Mouse (Mus musculus) CD4-positive, CD25-positive, alpha-beta regulatory T cell, adult 9 weeks (primary cell): ENCODE measurements around the gene Rxfp1. TPM values are rescaled to one million over a fixed set of nuclear protein-coding genes. Genes with fewer than 3 reads are reported as not detected.

ENCODE experiments used
- polyA plus RNA-seq: library from polyadenylated mRNA; unstranded; fragments of 100-300 nt; shearing (Covaris generic); gene quantifications from one replicate; pipeline ENCODE4 v1.2.1, GENCODE M21; 2017

Rxfp1 gene
- 0.09 TPM for polyA plus RNA-seq

DNA sequence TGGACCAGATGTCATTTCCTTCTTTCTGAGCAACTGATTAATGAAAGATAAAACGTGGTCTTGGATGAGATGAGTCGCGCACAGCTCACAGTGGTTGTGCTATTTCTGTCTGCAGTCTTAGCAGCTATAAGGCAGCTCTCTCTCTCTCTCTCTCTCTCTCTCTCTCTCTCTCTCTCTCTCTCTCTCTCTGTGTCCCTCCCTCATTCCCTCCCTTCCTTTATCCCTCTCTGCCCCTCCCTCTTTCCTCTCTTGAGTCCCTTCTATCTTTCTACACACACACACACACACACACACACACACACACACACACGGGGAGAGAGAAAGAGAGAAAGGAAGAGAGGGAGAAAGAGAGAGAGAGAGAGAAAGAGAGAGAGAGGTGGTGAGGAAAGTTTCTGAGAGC, at the start of gene Rxfp1:
Rxfp1 (minus strand) TSS at position 101 of the 400 bp plus-strand sequence.

DNA sequence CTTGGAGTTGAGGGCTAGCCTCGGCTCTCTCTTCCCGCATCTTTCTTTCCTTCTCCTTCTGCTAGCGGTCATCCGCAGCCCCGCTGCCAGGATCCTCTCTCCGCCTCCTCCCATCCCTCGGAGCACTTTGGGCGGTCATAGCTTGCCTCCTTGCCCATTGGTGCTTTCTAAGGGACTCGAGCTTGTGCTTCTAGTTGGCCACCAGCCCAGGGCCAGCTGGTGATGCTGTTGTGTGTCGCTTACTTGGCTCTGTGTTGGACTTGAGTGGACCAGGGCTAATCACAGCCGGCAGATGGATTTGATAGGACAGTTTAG, 108.3 kb downstream of the Rxfp1 start, which contains the start of gene Etfdh:
Etfdh (minus strand) TSS at position 85 of the 315 bp plus-strand sequence.

DNA sequence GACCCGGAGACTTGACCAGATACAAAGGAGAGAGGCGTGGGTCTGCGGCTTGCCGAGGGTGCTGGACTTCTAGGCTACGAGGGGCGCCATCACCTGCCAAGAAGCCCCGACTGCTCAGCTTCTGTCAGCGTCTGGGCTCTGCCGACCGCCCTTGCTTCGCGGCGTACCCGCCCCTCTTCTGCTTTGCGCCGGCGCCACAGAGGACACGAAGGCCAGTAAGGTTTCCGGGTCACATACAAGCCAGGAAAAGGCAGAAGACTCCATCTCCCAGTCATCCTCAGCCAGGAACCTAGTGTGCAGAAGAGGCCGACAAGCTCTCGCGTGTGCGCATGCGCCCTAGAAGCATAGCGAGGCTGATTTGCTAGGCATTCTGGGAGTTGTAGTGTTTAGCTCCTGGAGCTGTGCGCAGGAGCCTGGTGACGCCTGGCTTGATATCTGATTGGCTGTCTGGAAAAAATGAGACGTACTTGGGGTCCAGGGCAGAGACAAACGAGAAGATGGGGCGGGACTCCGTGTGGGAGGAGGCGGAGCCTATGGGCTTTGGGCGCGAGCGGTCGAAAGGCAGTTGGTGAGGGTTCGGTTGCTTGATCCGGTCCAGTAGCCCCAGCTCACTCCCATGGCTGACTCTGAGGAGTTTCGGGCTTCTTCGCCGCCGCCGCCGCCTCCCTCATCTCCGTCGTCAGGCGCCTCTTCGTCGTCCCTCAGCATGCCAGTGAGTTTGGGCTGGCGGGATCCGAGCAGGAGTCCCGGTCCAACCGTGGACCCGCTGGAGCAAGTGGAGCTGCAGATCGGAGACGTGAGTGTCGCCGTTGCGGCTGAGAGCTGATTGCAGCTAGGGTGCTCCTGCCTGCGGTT, 108.9 kb downstream of the Rxfp1 start, which contains the start of gene 4930579G24Rik:
4930579G24Rik (plus strand) TSS at position 519 of the 855 bp plus-strand sequence.

Other genes with a start within 250 kb of the Rxfp1 start
- gene Fnip2, start 170.1 kb downstream of the Rxfp1 start, polyA plus RNA-seq, result 0.19 TPM
- 126 TPM for gene Ppid, start 146.5 kb downstream of the Rxfp1 start, polyA plus RNA-seq
- gene 4930579G24Rik, start 108.8 kb downstream of the Rxfp1 start, polyA plus RNA-seq, result 9.1 TPM
- 53.9 TPM for gene Etfdh, start 108.4 kb downstream of the Rxfp1 start, polyA plus RNA-seq
- gene Tmem144, start 114.9 kb upstream of the Rxfp1 start, polyA plus RNA-seq, result 1.4 TPM
- 0.06 TPM for gene Fam198b, start 146.7 kb upstream of the Rxfp1 start, polyA plus RNA-seq